Mouse (Mus musculus): ENCODE data around the gene Pelp1.

- TF ChIP-seq MAFK (IDR thresholded peaks at IDR 0.05; ENCODE audit: insufficient read depth, low read depth, low read length) (no peak), HCFC1 (IDR thresholded peaks at IDR 0.05; ENCODE audit: borderline replicate concordance, insufficient read depth, low read length) (no peak), CHD2 (IDR thresholded peaks at IDR 0.05; ENCODE audit: low read depth, low read length) (no peak), ZC3H11A (IDR thresholded peaks at IDR 0.05; ENCODE audit: borderline replicate concordance, low read depth, low read length) (no peak), ZNF384 (IDR thresholded peaks at IDR 0.05; ENCODE audit: low read depth, low read length) (no peak)
Observed at GRCm38 (mm10) chr11:70447373-70447772, 37.5 kb upstream of the Pelp1 start.
